Mouse (Mus musculus) ES-E14 (cell line): ENCODE measurements around the gene Igf2bp3.

Source experiments
- CHD2 ChIP-seq: IDR thresholded peaks from 2 replicates; pipeline ENCODE4 v1.6.1; 2014; ENCODE audit warnings: mild to moderate bottlenecking, low read depth, low read length, inconsistent platforms
- MAFK ChIP-seq: IDR thresholded peaks from 2 replicates; pipeline ENCODE4 v1.6.1; 2014; ENCODE audit warnings: mild to moderate bottlenecking, low read depth, low read length, inconsistent platforms; ENCODE audit not compliant: insufficient read depth
- ZC3H11A ChIP-seq: IDR thresholded peaks from 2 replicates; pipeline ENCODE4 v1.6.1; 2012; ENCODE audit warnings: low read depth, mild to moderate bottlenecking, inconsistent platforms, low read length, borderline replicate concordance
- ZNF384 ChIP-seq: IDR thresholded peaks from 2 replicates; pipeline ENCODE4 v1.6.1; 2012; ENCODE audit warnings: low read depth, low read length, inconsistent platforms

DNA sequence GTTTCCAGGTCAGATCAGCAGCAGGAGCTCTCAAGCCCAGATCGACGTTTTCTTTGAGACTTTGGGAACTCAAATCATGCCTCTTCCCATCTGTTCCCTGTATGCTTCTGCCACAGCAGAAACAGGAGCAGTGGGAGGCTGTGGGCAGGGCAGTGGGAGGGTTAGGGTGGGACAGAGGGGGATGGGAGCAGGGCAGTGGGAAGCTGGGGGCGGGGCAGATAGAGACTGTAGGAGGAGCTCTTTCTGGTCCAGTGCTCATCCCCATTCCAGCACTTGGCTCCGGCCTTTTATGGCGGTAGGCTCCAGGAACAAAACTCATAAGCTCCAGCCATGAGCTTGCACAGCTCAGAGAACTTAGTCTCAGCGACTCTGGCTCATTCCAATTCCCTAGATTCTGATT is 49.7 kb downstream of the Igf2bp3 start:
- TF ChIP-seq ZC3H11A (no peak), ZNF384 (no peak), MAFK (no peak), CHD2 (0 out of 2 replicates have a peak, but pooled peaks have one; percentile 30)
